Mouse (Mus musculus): ENCODE measurements at regions not wholly inside any gene's neighbourhood (a gene's known extent, or its start where the extent isn't known, plus 50 kb on each side); places are given as distances from the start of the nearest gene placed in this dataset.

DNA sequence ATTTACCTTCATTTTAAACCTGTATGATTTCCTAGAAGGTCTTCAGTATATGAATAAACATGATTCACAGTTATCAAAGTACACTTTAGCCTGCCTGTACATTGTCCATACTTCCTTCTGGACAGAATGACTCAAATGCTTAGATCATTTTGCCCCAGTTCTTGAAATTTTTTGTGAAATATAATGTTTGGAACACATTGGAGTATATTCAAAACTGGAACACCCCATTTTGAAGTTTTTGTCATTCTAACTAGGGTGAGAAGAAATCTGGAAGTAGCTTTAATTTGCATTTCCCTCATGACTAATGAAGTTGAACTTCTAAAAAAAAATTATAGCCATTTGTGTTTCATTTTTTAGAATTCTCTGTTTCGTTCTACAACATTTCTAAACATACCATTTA lies 561.6 kb upstream of the Rgs18 start:
- TF ChIP-seq POLR2A (IDR thresholded peaks at IDR 0.05; ENCODE audit: borderline replicate concordance, extremely low read depth, insufficient read depth, insufficient read length) = no peak
- 79% methylated on average over 1 of the region's 1 CpGs for WGBS
- no peak overlapping the region for H3K4me2 ChIP-seq (replicated peaks; ENCODE audit: low read depth, low read length, severe bottlenecking)
- no peaks in the 10 kb centered on the region for H3K4me1 ChIP-seq (ENCODE audit: control insufficient read depth, insufficient read depth, low read length)
- no peak overlapping the region for H3K27ac ChIP-seq (replicated peaks; ENCODE audit: low read depth, low read length)
- no peak overlapping the region for H3K9ac ChIP-seq (ENCODE audit: low read depth, low read length, severe bottlenecking)
- no peaks in the 10 kb centered on the region for H3K27me3 ChIP-seq (ENCODE audit: control insufficient read depth, insufficient read depth, low read length)
- H3K36me3 ChIP-seq (ENCODE audit: control insufficient read depth, insufficient read depth, low read length) = no peaks in the 10 kb centered on the region
- H3K4me3 ChIP-seq (replicated peaks; ENCODE audit: low read length) = no peak overlapping the region
- ATAC-seq (ENCODE audit: low FRiP score, low read depth) (no peak), DNase-seq (ENCODE audit: low spot score) (no peak)
- no peaks in the 10 kb centered on the region for H3K9me3 ChIP-seq (ENCODE audit: control insufficient read depth, low read length)

DNA sequence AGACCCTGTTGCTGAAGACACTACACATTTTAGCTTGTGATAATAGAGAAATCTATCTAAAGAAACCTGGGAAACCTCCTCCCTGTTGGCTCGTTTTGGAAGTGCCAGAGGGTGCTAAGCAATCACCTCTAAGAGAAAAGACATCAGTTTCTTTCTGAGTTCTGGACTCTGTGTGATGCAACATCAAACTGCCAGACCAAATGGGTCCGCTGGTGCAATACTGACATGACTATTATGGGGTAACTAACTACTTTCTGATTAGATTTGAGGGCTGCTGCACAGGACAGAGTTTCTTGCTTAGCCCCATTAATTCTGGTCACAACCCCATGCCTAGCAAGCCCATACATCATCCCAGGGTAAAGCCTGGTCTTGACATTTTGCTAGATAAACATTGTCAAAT lies 517.7 kb upstream of the Rgs18 start:
- DNase-seq (ENCODE audit: low spot score) = no peak
- H3K9me3 ChIP-seq (ENCODE audit: control insufficient read depth, low read length) = no peaks in the 10 kb centered on the region
- WGBS = 66% methylated on average over 2 of the region's 2 CpGs
- no peak overlapping the region for H3K4me3 ChIP-seq (replicated peaks; ENCODE audit: low read length)
- no peak overlapping the region for H3K9ac ChIP-seq (ENCODE audit: low read depth, low read length, severe bottlenecking)
- ATAC-seq (ENCODE audit: low FRiP score, low read depth) = no peak
- TF ChIP-seq POLR2A (IDR thresholded peaks at IDR 0.05; ENCODE audit: borderline replicate concordance, extremely low read depth, insufficient read depth, insufficient read length) = no peak
- H3K36me3 ChIP-seq (ENCODE audit: control insufficient read depth, insufficient read depth, low read length) = no peaks in the 10 kb centered on the region
- no peaks in the 10 kb centered on the region for H3K4me1 ChIP-seq (ENCODE audit: control insufficient read depth, insufficient read depth, low read length)
- H3K27me3 ChIP-seq (ENCODE audit: control insufficient read depth, insufficient read depth, low read length) = no peaks in the 10 kb centered on the region
- H3K27ac ChIP-seq (replicated peaks; ENCODE audit: low read depth, low read length) = no peak overlapping the region
- H3K4me2 ChIP-seq (replicated peaks; ENCODE audit: low read depth, low read length, severe bottlenecking) = no peak overlapping the region

Measured in limb, embryonic 14.5 days (tissue).